Mouse (Mus musculus): ENCODE measurements at regions not wholly inside any gene's neighbourhood (a gene's known extent, or its start where the extent isn't known, plus 50 kb on each side); places are given as distances from the start of the nearest gene placed in this dataset.

GRCm38 (mm10) chr10:70336741-70337140, 91.8 kb downstream of the Slc16a9 start:
- no peak for DNase-seq

GRCm38 (mm10) chr10:70359421-70359820, 80.9 kb upstream of the Fam13c start:
- no peak for DNase-seq

DNA sequence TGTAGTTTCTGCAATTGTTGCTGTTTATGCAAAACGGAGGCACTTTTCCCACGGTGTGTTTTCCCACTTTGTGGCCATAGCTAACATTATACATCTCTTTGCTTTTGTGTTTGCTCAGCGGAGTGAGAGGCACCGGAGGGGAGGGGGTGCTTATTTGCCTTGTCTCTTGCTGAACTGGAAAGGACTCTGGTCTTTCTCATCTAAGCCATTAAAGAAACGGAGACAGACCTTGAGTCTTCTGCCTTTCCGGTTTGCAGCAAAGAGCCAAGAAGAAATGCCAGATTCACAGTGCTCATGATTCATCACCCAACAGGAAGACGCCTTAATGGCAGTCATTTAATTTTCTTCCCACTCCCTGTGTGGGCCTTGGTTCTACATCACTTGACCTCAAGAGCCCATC, 80.4 kb upstream of the Fam13c start:
- DNase-seq: no peak

DNA sequence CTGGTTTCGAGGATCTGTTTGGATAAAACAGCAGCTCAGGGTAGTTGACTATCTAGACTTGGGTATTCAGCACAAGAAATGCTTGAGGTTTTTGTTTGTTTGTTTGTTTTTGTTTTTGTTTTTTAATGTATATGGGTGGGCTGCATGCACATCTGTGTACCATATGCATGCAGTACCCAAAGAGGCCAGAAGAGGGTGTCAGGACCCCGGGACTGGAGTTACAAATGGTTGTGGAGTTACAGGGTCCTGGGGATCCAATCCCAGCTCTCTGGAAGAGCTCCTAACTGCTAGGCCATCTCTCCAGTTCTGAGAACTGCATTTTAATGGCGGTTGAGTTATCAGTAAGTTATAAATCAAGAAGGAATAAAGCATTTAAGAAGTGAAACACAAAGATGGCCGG, 77.2 kb upstream of the Fam13c start:
- peak; percentile 24 for DNase-seq

DNA sequence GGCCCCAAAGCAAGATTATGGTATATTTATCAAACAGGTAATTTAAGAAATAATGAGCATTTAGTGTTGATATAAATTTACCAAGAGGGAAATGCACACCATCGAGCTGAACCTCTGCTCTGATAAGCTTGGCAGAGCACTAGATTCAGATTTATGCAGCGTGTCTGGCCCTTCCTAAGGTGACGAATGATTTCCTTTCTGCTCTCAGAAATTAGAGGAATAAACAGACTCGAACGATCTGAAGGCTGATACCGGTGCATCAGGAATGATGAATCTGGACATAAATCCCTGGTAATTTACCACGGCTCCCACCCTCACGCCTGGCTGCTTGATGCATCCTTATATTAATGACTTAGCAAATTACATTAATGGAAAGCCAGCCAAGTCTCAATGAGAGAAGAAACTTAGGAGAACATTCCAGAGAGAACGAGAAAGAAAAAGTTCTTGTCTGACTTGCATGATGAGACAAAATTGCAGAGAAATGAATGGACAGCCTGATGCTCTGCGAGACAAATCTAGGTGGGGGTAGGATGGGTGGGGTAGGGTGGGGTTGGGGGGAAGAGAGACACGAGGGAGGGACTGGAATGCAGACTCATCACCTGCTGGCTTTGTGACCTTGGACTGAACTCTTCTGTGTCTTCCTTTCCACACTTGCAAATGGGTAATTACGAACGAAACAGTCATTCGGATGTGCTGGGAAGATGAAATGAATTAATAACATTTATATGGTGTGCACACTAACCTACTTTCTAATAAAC, 75.9 kb upstream of the Fam13c start:
- DNase-seq: no peak

GRCm38 (mm10) chr10:70364976-70365345, 75.3 kb upstream of the Fam13c start:
- no peak for DNase-seq

DNA sequence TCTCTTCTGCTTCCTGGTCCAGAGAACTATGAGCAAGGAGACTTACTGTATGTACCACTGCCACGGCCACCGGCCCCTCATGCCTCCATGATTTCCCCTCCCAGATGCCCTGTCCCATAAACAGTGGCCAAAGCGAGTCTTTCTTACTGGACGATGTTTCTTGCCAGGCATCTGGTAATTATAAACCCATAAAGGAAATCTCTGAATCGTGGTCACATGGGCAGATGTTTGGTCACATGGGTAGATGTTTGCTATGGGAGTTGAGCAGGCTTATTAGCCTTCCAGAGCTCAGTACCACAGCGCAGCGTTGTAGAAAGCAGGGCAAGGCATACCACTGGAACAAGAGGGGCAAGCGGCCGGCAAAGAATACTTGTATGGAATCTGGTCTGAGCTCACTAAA, 74.8 kb upstream of the Fam13c start:
- DNase-seq: no peak

DNA sequence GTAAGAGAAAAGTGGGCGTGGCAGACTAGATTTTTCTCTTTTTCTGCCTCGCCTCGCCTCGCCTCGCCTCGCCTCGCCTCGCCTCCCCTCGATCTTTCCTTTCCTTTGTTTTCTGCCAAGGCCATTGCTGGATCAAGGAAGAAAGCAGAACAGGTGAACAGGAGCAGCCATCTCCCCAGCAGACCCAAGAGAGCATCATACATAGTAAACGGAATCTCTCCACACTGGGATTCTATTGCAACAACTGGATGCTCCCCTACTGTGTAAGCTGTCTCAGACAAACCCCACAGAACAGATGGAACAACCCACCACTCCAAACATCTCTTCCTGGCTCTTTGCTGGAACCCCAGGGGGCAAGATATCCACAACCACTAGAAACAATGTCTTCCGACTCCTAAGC, 72.4 kb upstream of the Fam13c start:
- DNase-seq: no peak

DNA sequence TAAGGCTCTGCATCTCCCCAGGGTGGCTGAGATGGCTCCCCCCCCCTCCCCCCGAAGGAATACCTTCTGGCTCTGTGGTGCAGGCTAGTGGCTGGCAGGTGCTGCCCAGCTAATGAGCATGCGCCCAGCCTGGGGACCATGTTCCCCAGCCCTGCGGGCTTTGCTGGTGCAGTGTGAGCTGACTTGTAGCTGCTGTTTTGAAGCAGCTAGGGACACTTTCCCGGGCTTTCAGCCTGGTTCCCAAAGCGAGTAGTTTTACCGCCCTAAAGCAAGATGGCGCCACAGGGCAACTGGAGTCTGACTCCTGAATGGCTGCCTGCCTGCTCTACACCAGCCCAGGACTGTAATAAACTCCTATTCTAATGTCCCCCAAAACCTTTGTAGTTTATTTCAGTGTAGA, 71.6 kb upstream of the Fam13c start:
- DNase-seq: peak; percentile 45

DNA sequence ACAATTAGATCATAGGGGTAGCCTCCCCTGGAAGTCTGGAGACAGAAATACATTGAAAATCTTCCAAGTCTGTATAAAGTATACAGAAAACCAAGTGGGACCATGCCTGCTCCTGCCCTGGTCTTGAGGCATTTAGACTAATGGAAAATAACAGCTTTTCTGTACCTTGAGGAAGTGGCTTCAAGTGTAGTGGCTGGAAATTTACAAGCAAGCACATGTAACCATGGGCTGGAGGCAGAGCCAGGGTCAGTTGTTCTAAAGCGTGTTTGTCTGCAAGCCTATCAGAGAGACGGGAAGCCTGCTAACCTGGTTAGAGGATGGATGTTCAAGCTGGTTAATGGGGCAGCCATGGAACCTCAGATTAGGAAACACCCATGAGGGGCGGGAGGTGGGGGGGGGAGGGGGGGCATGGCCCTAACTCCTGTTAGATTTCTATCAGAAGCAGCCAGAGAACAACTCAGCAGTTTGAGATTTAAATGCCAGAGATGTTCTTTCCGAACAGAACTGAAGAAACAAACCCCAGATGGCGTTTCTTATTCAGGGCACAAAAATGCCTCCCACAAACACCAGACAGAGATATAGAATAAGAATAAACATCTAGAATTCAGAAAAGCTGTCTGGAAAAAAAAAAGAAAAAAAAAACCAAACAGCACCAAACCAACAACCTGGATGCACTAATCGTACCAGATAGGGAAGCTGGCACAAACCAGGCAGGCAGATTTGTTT, 67.7 kb upstream of the Fam13c start:
- DNase-seq: no peak

GRCm38 (mm10) chr10:70373207-70373606, 67.1 kb upstream of the Fam13c start:
- DNase-seq: no peak

DNA sequence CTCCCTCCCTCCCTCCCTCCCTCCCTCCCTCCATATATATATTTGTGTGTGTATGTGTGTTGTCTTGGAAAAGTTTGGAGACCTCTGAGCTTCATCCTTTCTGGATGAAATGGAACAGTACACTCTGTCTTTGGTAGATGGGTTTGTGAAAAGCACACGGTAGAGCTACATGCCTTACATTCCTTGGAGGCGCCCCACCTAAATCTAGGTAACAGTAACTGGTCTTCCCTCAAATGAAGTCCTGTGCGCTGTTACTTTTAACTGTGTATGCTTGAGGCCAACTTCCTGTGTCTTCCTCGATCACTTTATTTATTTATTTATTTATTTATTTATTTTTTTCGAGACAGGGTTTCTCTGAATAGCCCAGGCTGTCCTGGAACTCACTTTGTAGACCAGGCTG, 66.4 kb upstream of the Fam13c start:
- DNase-seq: no peak

GRCm38 (mm10) chr10:70374726-70375125, 65.6 kb upstream of the Fam13c start:
- DNase-seq: no peak

DNA sequence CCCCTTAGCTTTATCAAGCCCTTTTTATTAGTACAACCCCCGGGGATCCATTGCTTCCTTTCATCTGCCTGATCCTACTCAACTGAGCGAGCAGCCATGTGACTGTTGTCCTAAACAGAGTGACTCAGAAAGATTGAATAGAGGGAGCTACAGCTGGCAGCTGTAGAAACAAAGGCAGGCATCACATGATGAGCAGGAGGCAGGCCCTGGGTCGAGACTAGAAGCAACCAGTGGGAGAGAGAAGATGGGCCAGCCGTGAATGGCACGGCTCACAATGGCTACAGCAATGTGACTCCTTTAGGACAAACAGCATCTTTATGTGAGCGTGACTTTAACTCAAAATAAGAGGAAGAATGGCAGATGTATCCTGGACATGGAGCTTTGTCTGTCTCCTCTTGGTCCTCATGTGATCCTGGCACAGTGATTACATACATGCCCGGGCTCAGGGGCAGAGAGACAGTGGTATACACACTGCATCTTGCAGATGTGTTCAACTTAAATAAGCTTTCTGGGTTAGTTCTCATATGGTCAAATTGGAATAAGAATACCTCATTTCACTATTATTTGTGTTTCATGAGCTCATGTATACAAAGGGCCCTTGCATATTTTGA, 60.1 kb upstream of the Fam13c start:
- no peak for DNase-seq

DNA sequence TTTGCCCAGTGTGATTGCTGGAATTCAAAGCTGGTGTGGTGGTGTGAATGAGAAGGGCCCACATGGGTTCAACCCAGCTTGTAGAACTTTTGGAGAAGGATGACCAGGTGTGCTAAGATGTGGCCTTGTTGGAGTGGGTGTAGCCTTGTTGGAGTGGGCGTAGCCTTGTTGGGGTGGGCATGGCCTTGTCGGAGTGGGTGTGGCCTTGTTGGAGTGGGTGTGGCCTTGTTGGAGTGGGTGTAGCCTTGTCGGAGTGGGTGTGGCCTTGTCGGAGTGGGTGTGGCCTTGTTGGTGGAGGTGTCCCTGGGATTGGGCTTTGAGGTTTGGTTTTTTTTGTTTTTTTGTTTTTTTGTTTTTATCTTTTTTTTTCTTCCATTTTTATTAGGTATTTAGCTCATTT, 55.6 kb upstream of the Fam13c start:
- no peak for DNase-seq

- no peak for DNase-seq
Measured at GRCm38 (mm10) chr10:70387729-70388128, 52.6 kb upstream of the Fam13c start.

All from kidney, adult 18-20 months (tissue).